Mouse (Mus musculus): ENCODE data around the gene Zfp324.
"Not testable (repeated sequence)": the region's sequence is repeated elsewhere in the genome, so short reads cannot be mapped to it uniquely, and the experiment has no call there.

Zfp324 gene

DNA sequence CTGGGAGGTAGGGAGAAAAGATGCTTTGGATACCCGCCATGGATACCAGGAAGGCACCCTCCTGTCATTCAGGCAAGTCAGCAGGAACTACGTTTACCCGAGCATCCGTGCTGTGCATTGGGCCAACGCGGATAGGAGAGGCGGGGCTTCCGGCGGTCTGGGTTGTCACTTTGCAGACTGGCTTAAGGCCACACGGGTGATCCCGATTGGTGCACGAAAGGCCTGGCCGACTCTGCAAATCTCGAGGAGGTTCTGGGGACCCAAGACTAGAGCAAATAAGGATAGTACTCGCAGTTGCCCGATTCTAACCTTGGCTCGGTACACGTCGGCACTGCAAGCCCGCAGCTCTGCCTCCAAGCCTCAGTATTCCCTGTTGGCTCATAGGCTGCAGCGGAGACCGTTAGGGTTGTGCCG lies at the start of gene Zfp324:
Gene Zfp324, plus strand, starts transcription at position 161 of the 414 bp plus-strand sequence.
- peak; percentile 95 for DNase-seq

DNA sequence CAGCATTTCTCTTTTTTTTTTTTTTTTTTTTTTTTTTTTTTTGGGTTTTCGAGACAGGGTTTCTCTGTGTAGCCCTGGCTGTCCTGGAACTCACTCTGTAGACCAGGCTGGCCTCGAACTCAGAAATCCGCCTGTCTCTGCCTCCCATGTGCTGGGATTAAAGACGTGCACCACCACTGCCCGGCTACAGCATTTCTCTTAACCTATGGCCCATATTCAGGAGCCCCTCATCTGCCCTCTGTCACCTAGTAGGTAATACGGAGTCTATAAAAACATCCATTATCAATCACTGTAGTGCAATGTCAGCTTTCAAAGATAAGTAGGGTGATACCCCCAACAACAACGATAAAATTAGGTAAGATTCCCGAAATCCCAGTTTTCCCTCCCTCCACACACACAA lies 45.1 kb upstream of the Zfp324 start:
- peak; percentile 57 for DNase-seq

DNA sequence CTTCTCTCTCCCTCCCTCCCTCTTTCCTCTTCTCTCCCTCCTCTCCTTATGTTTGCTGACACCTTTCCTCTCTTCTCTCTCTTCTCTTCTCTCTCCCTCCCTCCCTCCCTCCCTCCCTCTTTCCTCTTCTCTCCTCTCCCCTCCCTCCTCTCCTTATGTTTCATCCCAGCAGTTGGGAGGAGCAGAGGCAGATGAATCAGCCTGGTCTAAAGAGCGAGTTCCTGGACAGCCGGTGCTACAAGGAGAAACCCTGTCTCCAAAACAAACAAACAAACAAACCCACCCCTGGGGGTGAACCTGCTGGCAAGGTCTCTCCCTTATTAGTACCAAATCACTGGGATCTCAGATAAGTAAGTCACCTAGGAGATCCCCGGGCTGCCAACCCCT lies 44.3 kb upstream of the Zfp324 start:
- DNase-seq = no peak

DNA sequence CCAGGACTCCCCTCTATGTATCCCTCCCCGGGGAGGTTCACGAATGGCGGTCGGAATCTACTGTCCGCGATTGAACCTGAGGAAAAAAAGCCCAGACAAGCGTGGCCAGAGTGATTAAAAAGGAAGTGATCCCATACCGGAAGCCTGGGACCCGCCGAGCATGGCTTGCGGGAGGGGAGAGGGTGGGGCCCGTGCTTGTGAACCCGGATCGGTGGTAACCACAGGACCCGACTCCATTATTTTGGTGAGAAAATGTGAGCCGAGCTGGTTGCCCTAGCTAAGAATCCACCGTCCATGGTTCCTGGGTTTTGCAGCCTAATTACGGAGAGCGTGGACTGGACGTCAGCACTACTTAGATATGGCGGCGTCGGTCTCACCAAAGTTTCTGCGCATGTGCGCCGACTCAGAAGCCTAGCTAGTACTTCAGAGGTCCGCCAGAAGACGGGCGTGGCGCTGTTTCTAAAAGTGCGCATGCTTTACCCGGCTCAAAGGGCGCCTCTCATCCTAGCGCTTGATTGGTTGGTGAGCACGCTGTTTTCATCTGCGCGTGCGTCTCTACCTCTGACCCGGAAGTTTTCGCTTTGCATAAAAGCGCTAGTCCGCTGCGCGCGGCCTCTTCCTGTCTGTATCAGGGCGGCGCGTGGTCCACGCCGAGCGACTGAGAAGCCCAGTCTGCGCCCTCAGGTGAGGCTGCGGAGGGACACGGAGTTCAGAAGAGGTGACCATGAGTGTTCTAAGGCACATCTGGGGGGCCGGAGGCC lies 43.8 kb upstream of the Zfp324 start, which contains the start of gene Rps5:
Gene Rps5, plus strand, starts transcription at position 586 of the 761 bp plus-strand sequence.
- peak; percentile 99 for DNase-seq

DNA sequence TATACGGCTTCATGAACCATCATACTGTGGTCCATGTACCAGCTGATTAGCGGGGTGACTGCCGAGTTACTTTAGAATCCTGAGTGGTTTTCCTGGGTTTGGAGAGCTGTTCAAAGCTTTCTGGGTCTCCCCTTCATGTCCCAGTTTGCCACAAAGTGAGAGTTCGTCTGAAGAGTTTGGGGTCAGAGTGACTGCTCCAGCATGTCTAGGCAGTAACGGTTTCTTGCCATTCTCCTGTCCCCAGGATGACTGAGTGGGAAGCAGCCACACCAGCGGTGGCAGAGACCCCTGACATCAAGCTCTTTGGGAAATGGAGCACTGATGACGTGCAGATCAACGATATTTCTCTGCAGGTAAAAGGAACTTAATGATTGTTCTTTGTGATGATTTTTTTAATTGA lies 42.9 kb upstream of the Zfp324 start:
- DNase-seq = no peak

DNA sequence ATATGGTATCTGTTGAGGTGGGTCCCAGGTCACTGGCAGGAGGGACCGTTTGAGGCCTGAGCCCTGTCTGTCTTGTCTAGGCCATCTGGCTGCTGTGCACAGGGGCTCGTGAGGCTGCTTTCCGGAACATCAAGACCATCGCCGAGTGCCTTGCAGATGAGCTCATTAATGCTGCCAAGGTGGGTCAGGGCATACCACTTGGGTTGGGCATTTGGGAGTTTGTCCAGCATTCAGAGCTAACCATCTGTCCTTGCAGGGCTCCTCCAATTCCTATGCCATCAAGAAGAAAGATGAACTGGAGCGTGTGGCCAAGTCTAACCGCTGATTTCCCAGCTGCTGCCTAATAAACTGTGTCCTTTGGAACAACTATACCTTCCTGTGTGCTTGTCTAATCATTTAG lies 39.3 kb upstream of the Zfp324 start:
- peak; percentile 62 for DNase-seq

DNA sequence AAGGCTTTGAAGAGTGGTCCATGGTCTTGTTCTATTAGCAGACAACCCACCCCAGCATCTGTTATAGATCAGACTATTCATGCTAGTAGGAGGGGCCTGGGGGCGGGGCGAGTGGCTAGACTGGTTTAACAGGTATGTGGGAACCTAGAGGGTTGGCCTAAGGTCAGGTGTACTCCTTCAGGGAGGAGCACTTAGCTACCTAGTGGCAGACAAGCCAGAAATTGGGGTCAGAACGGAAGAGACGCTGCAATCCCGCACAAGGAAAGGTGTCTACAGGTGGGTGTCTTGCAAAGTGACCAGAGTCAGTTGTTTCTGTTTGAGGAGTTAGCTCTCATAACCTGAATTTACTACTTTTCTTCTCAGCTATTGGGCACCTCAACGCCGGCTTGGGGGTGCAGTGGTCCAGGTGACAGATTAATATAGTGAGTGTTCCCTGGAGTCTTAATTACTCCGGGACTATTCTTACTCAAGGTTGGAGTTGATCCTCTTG lies 38.4 kb upstream of the Zfp324 start, which contains the start of gene Rnf225:
Gene Rnf225, plus strand, starts transcription at position 226 of the 490 bp plus-strand sequence.
- DNase-seq = no peak

DNA sequence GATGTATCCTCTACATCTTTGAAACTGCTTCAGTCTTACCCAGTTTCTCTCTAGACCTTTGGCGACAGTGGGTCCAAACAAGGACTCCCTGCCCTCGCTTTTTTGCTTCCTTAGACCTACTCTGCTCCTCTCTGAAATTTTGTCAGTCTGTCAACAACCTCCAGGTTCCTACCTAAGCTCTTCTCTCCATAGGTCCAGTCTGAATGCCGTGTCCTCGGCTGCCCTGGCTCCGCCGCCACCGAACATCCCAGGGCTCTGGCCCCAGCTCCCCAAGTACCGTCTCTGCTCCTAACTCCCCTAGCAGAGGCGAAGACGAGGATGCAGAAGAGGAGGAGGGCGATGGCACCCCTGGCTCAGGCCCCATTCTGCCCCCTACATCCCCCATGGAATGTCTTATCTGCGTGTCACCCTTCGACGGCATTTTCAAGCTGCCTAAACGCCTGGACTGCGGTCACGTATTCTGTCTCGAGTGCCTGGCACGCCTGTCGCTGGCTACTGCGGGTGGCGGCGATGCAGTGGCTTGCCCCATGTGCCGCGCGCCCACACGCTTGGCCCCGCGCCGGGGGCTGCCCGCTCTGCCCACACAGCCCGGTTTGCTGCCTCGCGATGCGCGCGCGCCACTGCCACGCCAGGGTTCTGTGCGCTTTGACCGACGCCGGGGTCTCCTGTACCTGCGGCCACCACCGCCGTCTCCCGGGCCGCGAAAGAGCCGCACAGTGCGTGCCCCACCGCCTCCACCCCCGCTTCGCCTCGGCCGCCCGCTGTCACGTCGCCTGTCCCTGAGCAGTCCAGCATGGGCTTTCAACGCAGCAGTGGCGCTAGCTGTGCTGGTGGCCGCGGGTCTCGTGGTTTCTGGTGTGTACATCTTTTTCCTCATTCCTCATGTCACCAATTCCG lies 37.7 kb upstream of the Zfp324 start:
- DNase-seq = peak; percentile 72

DNA sequence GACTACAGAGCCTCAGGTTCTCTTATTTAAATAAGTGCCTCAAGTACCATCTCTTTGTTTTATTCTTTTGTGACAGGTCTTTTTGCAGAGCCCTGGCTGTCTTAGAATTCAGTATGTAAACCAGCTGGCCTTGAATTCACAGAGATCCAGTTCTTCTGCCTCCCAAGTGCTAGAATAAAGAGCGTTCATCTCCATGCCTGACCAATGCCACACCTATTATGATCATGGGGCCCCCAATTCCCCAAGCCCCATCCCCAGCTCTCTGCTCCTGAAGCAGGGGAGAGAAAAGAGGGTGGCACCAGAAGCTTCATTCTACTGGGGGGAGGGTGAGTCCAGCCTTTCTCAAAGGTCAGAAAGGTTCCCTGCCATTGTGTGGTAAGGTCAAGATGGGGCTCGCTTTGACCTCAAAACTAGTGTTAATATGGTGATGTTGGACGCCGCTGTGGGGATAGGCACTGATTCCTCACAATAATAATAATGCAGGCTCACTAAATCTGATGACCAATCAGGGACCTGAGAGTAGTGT lies 32.0 kb upstream of the Zfp324 start:
- no peak for DNase-seq

DNA sequence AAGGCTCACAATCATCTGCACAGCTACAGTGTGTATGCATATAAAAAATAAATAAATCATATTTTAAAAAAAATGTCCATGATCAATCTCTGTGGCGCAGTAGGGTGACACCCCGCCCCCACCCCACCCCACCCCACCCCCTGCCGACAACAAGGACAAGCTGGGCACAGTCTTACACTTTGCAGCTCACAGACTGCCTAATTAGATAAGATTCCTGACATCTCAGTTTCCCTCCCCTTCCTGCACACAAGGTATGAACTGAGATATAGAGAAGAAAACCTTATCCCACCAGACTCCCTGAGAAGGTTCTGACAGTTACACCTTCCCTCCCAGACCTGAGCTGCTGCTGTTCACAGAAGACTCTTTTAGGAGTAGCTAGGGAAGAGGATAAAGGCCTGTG lies 30.8 kb upstream of the Zfp324 start:
- DNase-seq = no peak

DNA sequence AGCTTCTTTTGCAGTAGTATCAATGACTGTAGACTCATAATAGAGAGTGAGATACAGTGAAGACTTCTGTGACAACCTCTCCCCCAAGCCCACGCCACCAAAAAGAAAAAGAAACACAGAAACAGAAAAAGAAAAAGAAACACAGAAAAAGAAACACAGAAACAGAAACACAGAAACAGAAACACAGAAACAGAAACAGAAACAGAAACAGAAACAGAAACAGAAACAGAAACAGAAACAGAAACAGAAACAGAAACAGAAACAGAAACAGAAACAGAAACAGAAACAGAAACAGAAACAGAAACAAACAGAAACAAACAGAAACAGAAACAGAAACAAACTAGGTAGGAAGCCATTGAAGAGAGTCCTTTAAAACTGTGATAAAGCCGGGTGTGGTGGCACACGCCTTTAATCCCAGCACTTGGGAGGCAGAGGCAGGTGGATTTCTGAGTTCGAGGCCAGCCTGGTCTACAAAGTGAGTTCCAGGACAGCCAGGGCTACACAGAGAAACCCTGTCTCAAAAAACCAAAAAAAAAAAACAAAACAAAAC lies 28.3 kb upstream of the Zfp324 start:
- not testable (repeated sequence) for DNase-seq

DNA sequence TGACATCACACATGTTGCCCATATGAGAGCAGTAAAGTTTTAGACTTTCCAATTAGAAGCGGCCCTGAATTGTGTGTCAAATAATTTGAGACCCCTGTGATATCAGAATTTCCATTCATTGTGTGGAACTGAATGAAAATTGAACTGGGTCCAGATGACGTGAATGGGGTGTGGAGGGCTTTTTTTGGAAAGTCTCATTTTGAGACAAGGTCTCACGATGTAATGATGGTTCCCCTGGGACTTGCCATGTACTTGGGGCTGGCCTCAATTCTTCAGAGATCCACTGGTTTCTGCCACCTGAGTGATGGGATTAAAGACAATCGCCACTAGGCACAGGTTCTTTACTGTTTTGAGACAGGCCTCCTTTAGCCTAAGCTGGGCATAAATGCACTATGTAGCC lies 25.0 kb upstream of the Zfp324 start:
- no peak for DNase-seq

DNA sequence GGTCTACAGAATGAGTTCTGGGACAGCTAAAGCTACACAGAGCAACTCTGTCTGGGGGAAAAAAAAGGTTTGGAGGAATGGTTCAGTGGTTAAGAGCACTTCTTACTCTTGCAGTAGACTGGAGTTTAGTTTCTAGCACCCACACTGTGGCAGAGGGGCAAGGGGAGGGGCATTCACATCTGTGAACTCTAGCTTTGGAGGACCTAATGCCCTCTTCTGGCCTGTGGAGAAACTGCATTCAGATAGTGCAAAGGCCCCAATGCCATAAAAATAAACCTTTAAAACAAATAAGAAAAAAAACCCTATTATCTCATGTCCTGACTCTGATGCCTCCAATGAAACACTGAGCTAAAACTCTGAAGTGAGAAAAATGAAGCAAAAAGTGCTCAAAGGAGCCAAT lies 22.1 kb upstream of the Zfp324 start:
- DNase-seq = no peak

DNA sequence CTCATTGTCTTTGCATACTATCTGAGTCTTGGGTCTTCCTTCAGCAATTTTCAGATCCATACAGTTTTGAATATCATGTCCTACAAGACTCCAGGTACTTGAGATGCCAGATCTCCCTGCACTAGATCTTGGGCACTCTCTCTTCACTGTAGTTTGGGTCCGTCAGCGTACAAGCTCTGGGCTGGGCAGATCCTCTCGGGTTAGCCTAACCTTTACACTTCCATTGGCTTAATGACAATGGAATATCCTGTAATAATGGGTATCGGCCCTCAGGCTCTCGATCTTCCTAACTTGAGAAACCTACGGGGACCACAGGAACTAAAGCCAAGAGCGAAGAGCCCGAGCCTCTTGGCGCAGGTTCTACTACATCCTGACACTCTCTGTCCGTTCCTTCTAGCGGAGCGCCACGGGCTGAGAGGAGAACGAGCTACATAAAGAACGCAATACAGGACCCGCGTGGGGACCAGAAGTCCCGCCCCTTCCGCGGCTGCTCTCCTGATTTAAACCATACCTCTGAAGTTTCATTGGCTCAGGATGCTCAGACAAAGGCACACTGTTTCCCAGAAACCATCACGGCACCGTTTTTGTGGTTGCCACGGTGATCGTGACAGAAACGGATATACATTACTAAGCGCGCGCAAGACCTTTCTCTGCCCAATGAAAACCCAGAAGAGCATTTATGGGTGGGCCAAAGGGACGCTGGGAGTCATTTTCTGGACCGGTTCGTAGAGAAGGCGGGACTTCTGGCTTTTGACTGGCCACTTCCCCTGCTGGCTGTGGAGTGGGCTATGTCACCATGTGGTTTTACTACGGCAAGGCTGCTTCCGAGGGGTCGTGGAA lies 16.4 kb upstream of the Zfp324 start:
- peak; percentile 98 for DNase-seq

DNA sequence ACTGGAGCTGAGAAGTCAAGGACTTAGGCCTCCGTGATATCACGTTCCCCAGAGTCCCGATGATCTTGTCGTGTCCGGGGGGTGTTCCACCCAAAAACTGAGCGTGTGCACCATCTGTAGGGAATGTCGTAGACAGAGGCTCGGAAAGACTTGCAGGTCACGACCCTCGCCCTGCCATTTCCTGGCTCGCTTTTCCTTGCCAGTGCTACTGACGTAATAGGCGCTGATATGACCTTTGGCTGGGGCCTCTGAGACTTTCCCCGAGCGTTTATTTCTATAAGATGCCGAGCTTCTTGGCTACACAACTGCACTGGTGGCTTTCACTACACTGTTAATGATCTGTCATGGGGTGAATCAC lies 15.8 kb upstream of the Zfp324 start:
- no peak for DNase-seq

DNA sequence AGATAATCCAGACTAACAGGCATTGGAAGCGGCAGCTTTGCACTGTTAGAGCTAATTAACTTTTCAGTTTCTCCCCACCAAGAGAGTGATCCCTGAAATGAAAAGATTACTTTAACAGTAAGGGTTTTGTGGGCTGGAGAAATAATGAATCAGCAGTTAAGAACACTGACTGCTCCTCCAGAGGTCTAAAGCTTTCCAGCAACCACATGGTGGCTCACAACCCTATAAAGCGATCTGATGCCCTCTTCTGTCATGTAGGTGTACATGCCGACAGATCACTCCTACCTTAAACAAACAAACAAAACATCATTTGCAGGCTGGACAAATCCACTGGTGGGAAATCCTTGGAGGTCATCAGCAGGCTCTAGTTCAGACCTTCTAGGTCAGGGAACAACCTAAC lies 10.7 kb upstream of the Zfp324 start:
- DNase-seq = no peak

DNA sequence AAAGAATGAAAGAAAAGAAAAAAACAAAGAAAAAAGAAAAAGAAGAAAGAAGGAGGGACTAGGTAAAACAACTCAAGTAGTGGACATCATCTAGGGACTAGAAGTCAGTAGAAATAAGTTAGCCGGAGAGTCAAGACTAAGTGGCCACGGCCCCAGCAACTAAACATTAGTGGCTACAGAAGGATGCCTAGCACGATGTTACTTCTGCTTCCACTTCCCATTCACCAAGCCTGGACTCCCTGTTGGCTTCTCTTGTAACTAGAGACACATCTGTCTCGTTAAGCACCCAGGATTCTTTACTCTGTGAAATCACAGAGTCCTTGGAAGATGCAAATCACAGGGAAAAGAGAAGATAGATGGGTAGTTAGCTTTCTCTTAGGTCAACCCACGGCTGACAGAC lies 8.1 kb upstream of the Zfp324 start:
- DNase-seq = no peak

DNA sequence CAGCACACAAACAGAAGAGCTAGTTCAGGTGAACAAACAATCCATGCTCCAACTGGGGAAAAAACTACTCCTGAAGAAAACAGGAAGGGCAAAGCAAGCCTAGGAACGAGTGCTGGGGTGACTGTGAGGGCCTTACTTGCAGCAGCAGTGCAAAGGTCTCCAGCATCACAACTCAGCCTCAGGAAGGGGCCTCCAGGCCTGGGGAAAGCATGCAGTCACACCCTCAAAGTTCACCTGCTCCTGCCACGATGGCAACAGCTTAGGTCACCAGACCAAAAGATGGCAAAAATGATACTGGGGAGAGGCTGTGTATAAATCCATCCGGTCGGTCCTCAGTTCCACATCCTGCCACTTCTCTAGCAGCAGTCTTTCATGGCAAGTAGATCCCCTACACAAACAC lies 6.7 kb upstream of the Zfp324 start:
- DNase-seq = no peak

DNA sequence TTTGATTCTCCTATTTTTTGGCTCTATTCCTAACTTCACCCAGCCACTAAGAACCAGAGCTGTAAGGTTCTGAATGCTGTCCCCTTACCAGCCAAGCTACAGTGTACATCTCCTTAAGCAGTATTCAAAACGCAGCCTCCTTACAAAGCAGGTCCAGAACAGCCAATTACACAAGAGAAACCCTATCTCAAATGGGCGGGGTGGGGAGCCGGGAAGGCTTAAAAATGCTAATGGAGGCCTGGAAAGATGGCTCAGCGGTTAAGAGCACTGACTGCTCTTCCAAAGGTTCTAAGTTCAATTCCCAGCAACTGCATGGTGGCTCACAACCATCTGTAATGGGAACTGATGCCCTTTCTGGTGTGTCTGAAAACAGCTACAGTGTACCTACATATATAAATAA lies 5.9 kb upstream of the Zfp324 start:
- no peak for DNase-seq

DNA sequence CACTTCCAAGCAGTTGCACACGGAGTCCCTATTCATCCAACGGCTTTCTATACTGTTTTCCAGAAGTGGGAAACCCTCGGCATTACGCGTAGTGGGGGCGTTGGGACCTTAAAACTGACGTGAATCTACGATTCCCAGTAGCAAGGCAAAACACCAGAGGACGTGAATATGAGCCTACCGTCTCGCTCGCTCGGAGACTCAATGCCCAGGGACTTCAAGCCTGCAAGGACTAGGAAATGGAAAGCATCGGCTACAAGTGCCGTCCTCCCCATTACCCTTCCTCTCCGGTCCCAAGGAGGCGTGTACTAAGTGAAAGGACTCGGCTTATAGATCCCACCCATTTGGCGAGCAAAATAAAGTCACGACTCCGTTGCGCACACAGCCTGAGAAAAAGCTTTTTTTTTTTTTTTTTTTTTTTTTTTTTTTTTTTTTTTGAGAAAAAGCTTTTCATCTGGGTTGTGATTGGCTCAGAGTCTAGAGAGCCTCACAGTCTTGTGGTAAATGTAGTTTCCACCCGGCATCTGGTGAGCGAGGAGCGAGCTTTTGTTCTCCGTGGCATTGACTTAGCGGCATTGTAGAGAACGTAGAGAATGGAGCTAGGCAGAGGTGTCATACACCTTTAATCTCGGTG lies 4.0 kb upstream of the Zfp324 start:
- DNase-seq = no peak

DNA sequence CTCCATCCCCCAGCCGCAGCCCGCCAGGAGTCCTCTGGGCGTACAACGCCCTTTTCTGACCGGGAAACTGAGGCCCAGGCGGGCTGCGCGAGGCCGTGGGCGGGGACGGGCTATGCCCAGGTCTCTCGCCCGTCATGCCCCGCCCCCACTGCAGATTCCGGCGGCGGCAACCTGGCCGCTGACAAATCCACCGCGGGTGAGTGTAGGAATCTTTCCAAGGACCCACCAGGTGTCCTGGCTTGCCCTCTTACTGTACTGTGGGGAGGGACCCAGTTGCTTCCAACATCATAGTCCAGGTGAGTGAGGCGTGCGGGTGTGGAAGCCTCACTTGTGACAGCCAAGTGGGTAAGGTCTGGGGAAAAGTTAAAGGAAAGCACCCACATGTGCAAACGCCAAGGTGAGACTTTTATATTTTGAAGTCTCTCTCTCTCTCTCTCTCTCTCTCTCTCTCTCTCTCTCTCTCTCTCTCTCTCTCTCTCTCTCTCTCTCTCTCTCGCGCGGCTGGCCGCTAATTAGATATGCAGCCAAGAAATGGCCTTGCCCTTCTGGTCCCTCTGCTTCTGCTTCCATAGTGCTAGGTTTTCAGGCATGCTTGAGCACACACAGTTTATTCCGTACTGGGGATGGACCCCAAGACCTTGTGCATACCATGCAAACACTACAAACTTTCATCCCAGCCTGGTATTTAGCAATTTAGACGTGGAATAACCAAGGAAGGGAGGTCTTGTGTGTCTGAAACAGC lies 637 bp downstream of the Zfp324 start:
- DNase-seq = peak; percentile 88
